Mouse (Mus musculus): ENCODE measurements around the gene Wdtc1.

The Wdtc1 gene

GRCm38 (mm10) chr4:133375812-133376577, 22.7 kb upstream of the Wdtc1 start:
- no peak for DNase-seq (ENCODE audit: low read depth, low spot score)

GRCm38 (mm10) chr4:133374011-133374410, 20.7 kb upstream of the Wdtc1 start:
- no peak for DNase-seq (ENCODE audit: low read depth, low spot score)

DNA sequence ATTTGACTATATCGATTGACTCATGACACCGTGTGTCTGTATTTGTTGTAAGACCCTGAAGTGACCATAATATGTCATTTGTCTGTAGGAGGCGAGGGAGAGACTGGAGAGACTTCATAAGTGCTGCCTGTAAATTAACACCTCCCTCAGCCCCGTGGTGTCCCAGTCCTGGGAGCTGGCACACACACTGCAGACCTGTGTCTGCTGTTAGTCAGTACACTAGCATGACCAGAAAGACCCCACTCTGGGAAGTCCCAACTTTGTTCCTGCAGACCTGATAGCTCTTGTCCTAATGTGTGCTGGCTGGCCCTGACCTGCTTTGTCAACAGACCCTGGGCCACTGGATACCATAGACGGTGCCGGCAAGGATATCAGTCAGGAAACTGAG, 19.0 kb upstream of the Wdtc1 start:
- no peak for DNase-seq (ENCODE audit: low read depth, low spot score)

DNA sequence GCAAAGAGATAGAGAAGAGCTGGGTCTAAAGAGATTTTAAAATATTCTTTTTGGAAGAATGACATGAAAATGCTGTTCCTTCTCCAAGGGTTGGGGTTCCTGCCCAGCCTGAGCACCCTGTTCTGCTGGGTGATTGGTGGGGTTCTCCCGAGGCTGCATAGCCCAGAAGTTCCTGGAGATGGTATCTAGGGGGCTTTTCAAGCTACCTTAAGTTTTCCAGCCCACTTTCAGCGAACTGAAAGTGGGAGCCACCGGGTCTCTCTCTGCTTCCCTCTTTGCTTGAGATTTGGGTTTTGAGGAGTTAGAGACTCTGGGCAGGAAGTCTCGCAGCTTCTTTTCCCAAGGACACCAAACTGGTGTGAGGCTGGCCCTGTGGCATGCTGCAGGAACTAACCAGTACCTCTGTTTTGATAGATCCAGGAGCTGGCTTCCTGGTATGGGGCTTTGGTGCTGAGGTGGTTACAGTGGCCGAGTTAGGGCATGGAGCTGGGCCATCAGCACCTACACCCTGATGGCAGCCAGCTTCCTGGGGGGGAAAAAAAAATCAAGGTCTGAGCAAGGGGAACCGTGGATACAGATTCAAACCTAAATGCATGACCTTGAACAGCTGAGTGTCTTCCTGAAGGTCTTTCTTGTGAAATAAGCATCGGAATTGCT, 18.5 kb upstream of the Wdtc1 start:
- no peak for DNase-seq (ENCODE audit: low read depth, low spot score)

- no peak for DNase-seq (ENCODE audit: low read depth, low spot score)
These were observed 17.3 kb upstream of the Wdtc1 start for GRCm38 (mm10) chr4:133370298-133371274.

- DNase-seq (ENCODE audit: low read depth, low spot score), result peak; percentile 95
These were observed 16.4 kb upstream of the Wdtc1 start, which contains the start of gene Slc9a1 for GRCm38 (mm10) chr4:133369553-133370297. TSS of gene Slc9a1 (plus strand) at chr4:133369706.

DNA sequence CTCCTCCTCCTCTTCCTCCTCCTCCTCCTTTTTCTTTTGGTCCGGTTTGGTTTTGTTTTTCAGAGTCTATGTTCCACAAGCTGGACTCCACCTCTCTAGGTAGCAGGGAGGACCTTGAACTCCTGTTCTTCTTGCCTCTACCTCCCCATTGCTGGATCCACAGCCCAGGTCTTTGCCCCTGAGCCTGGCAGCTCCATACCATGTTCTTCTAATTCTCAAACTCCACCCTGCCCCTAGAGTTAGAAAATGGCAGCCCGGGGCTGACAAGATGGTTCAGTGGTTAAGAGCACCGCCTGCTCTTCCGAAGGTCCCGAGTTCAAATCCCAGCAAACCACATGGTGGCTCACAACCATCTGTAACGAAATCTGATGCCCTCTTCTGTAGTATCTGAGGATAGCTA, 1.4 kb upstream of the Wdtc1 start:
- no peak for DNase-seq (ENCODE audit: low read depth, low spot score)

- DNase-seq (ENCODE audit: low read depth, low spot score), result no peak
These were observed 484 bp downstream of the Wdtc1 start for GRCm38 (mm10) chr4:133352797-133353196.

DNA sequence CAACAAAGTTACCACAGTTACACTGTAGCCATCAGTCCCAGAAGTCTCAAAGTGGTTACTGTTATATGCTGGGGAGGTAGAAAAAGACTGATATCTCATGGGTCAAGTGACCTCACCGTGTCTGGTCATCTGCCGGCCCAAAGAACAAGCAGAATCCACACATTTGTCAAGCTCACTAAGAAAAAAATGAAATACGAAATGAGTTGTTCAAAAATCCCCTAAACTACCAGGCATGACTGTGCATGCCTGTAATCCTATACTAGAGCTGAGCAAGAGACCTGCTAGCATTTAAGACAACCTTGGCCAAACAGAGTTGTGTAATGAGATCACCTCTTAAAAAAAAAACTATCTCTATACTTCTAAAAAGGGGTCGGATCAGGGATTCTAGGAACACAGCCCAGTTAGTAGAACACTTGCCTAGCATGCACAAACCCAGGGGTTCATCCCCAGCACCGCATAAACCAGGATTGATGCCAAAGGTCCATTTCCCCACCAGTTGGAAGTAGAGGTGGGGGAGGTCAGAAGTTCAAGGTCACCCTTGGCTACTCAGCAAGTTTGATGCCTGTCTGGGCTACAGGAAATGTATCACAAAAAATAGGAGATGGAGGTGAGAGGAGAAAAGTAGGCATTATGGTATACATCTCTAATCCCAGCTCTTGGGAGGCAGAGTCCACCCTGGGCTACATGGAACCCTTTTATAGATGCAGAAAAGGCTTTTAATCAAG, 5.1 kb downstream of the Wdtc1 start:
- DNase-seq (ENCODE audit: low read depth, low spot score), result no peak

DNA sequence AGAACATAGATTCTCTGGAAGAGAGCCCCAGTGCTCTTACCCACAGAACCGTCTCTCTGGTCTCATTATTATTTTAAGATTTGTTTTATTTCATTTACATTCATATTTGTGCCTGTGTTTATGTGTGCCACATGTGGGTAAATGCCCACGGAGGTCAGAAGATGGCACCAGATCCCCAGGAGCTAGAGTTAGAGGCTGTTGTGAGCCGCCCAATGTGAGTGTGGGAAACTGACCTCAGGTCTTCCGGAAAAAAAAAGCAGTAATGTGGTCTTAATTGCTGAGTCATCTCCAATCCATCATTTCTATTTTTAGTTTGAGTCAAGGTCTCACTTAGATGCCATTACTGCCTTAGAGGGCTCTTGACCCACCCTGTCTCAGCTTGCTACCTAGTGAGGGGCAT, 5.7 kb downstream of the Wdtc1 start:
- DNase-seq (ENCODE audit: low read depth, low spot score), result no peak

- no peak for DNase-seq (ENCODE audit: low read depth, low spot score)
These were observed 6.7 kb downstream of the Wdtc1 start for GRCm38 (mm10) chr4:133346577-133346976.

GRCm38 (mm10) chr4:133345702-133346101, 7.6 kb downstream of the Wdtc1 start:
- no peak for DNase-seq (ENCODE audit: low read depth, low spot score)

DNA sequence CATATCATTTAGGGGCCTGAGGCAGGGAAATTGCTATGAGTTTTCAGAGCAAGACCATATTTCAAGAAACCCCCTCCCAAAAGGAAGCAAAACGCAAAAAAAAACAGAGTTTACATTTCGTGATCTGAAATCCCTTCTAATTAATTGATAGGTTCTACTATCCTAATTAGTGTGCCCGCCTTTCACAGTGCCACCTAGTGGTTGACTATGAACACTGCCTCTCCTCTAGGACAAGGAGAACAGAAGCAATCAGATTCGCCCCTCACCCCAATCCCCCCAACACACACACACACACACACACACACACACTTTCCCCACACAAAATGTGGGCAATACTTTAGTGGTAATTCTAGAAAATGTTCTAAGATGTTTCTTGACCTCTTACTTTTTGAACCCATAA, 9.2 kb downstream of the Wdtc1 start:
- no peak for DNase-seq (ENCODE audit: low read depth, low spot score)

GRCm38 (mm10) chr4:133340217-133340616, 13.1 kb downstream of the Wdtc1 start:
- no peak for DNase-seq (ENCODE audit: low read depth, low spot score)

GRCm38 (mm10) chr4:133339148-133339749, 14.0 kb downstream of the Wdtc1 start:
- DNase-seq (ENCODE audit: low read depth, low spot score), result peak; percentile 95

- DNase-seq (ENCODE audit: low read depth, low spot score), result no peak
These were observed 14.7 kb downstream of the Wdtc1 start for GRCm38 (mm10) chr4:133338521-133339095.

GRCm38 (mm10) chr4:133337833-133338520, 15.3 kb downstream of the Wdtc1 start:
- no peak for DNase-seq (ENCODE audit: low read depth, low spot score)

DNA sequence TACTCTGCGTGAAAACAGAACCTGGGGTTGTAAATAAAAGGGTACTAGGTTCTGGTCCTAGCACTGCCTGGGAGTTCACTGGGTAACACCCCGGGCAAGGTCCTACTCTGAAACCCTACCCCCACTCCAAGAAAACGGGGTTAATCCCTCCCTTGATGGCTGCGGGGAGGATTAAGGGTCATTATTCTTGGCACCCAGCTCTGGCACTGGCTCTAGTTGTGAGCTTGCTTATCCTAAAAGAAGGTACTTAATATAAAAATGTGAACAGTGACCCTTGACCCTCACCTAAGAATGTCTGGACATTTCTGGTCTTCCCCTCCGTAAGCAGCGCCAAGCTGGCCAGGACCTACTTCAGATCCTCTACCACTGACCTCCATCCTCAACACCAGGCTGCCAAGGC, 20.0 kb downstream of the Wdtc1 start:
- DNase-seq (ENCODE audit: low read depth, low spot score), result no peak

DNA sequence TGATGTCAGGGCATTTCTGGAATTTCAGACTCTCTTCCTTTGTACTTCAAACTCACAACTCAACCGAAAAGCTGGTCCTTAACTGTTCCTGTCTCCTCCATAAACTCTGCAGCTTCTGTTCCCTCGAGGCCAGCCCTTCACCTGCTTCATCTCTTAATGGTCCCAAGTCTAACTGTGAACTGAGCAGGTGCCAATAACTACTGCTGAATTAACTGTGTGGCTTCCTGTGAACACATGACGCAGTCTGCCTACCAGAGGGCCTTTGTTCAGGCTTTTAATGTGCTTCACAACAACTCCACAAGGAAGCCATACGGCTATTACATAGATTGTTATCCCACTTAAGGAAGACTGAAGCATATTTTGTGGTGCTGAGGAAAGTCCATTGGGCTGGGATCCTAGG, 23.0 kb downstream of the Wdtc1 start:
- no peak for DNase-seq (ENCODE audit: low read depth, low spot score)

Measured in skeletal muscle tissue, adult 2 months (tissue).